Mouse (Mus musculus): Measurements from ENCODE around the gene Wipi1.

DNA sequence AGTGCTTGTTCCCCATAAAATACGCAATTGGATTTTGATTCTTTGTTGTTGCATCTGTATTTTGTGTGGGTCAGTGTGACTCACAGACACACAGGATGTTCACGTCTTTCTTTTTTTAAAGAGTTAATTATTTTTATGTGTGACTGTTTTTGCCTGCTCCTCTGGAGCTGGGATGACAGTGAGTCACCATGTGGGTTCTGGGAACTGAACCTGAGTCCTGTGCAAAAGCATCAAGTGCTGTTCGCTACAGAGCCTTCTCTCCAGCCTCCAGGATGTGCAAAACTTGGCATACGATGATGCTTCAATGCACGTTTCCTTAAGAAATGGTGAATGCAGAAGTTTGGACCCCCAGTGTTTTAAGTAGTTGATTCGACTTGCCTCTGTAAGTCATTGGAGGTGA is 42.8 kb upstream of the Wipi1 start:
- TF ChIP-seq POLR2A (IDR thresholded peaks at IDR 0.05; ENCODE audit: extremely low read depth, insufficient read depth, low read length) (no peak), CTCF (IDR thresholded peaks at IDR 0.05; ENCODE audit: low read depth, low read length) (no peak)
